ENCODE assay signal across 8 mouse cellular contexts in the genomic region with DNA sequence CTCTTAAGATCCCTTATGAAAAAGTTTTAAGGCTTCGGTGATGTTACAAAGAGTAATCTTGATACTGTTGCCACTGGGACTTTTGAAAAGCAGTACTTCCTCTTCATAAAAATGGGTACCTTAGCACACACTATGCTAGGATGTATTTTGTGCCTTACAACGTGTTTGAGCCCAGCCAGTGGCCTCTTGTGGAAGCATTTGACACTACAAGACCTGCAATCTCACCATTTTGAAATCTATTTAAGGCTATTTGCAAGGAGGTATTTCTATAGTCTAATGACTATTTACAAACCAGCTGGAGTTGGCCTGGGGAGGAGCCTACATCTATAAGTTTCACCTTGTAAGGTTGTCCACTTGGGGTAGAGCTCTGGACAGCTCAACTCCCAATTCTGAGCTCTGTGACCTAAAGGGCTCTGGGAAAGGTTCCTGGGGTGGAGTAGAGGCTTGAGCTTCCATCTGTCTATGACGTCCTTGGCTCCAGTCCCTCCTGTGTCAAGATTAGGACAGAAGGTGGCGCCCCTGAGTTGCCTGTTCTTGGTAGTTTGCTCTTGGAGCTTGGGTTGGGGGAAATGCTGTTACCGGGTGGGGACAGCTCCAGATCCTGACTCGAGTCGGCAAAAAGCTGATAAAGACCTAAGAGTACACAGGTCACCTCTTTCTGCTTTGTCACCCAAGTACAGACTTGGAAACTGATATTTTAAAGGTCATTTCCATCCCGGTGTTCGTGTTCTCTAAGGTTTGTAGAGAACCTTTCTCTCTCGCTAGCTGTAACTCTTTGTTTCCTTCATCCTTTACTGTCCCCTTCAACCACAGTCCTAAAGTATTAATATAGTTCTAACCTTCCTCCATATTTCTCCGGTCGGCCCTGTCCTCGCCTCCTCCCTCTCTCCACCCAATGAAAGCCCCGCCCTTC. TPM values are rescaled to one million over a fixed set of nuclear protein-coding genes. Genes with fewer than 3 reads are reported as not detected.
A peak's percentile ranks its signal among the peaks of the same experiment; 100 is the strongest.
DNase-seq lines count a peak whose midpoint lies in the region; ATAC-seq lines count a peak whose summit lies in the region.

No protein-coding gene starts in this region.

- H3K9ac ChIP-seq in intestine, embryonic 15.5 days = peak overlapping the region; percentile 81

- peak overlapping the region; percentile 89 for H3K4me2 ChIP-seq in intestine, embryonic 15.5 days (replicated peaks)

- H3K36me3 ChIP-seq in intestine, embryonic 15.5 days = peaks cover 31% of the 10 kb centered on the region
- peaks cover 51% of the 10 kb centered on the region for H3K36me3 ChIP-seq in midbrain, embryonic 10.5 days

- ATAC-seq in intestine, embryonic 15.5 days = peak; percentile 79

- H3K9me3 ChIP-seq in intestine, embryonic 15.5 days = no peaks in the 10 kb centered on the region
- no peaks in the 10 kb centered on the region for H3K9me3 ChIP-seq in midbrain, embryonic 10.5 days (replicated peaks)

- peak overlapping the region; percentile 92 for H3K4me3 ChIP-seq in intestine, embryonic 15.5 days (replicated peaks)
- H3K4me3 ChIP-seq in midbrain, embryonic 10.5 days = peak overlapping the region; percentile 89

- intact Hi-C loops in gastrocnemius, postnatal 36 days (cut with DNase I) = loop anchor here (2.0 kb wide), 1 partner anchor 96 kb away; no protein-coding TSS in a partner anchor
- intact Hi-C loops in left cerebral cortex, postnatal 36 days (cut with DNase I) = loop anchor here (1.0 to 2.0 kb wide), 2 partner anchors 50 to 95 kb away; no protein-coding TSS in a partner anchor

- peak overlapping the region; percentile 97 for H3K27ac ChIP-seq in intestine, embryonic 15.5 days
- peak overlapping the region; percentile 94 for H3K27ac ChIP-seq in midbrain, embryonic 10.5 days (replicated peaks)

- WGBS in intestine, embryonic 15.5 days = 6% methylated on average over 14 of the region's 14 CpGs
- 10% methylated on average over 14 of the region's 14 CpGs for WGBS in midbrain, embryonic 10.5 days

- H3K27me3 ChIP-seq in intestine, embryonic 15.5 days (replicated peaks) = no peaks in the 10 kb centered on the region
- peaks cover 7% of the 10 kb centered on the region; the same call in 1 of the 2 replicates for H3K27me3 ChIP-seq in midbrain, embryonic 10.5 days (ENCODE audit: low read depth, poor library complexity, severe bottlenecking)

- DNase-seq in adrenal gland, adult 8-10 months = peak; percentile 86
- peak; percentile 92 for DNase-seq in embryo, embryonic 9.5 days (ENCODE audit: extremely low spot score)
- peak; percentile 87 to 88 for DNase-seq in gastrocnemius, postnatal 36 days
- DNase-seq in left cerebral cortex, postnatal 36 days (ENCODE audit: low spot score in 2 of 2) = peak; percentile 83 to 88
- peak; percentile 85 for DNase-seq in midbrain, embryonic 10.5 days (ENCODE audit: low spot score)
- DNase-seq in right cerebral cortex, postnatal 36 days (ENCODE audit: low spot score in 2 of 2) = peak; percentile 74 to 82
- peak; percentile 80 to 89 for DNase-seq in urinary bladder, postnatal 4 days (ENCODE audit: low spot score in 2 of 2)

- H3K4me1 ChIP-seq in intestine, embryonic 15.5 days (replicated peaks) = peaks cover 33% of the 10 kb centered on the region
- H3K4me1 ChIP-seq in midbrain, embryonic 10.5 days = peaks cover 51% of the 10 kb centered on the region

RNA-seq across cellular contexts. Expression of a gene that starts 0.5 kb away (rescaled TPM):
- 10 to 100 TPM; 52.9 to 78.0 (median 62.7) TPM for total RNA-seq in adrenal gland, adult 8-10 months (2022)
- total RNA-seq in gastrocnemius, postnatal 36 days (2021) = 10 to 100 TPM; 11.9 to 14.2 TPM
- polyA plus RNA-seq in intestine, embryonic 15.5 days (2015; fragmentation: Nextera tagmentation; extraction: Ambion mirVana) = 11.7 and 12.5 TPM in 2 replicates
- total RNA-seq in left cerebral cortex, postnatal 36 days (2021) = 10 to 100 TPM; 31.6 to 44.5 TPM
- 14.3 and 16.7 TPM in 2 replicates for polyA plus RNA-seq in midbrain, embryonic 10.5 days (2016; fragmentation: Nextera tagmentation; extraction: Ambion mirVana)

RNA-seq across cellular contexts. Expression of a gene that starts 7.8 kb away (rescaled TPM):
- total RNA-seq in adrenal gland, adult 8-10 months (2022) = 1,000 to 10,000 TPM; 1,737 to 2,601 (median 2,176) TPM
- 1,000 to 10,000 TPM; 3,740 to 3,926 TPM for total RNA-seq in gastrocnemius, postnatal 36 days (2021)
- polyA plus RNA-seq in intestine, embryonic 15.5 days (2015; fragmentation: Nextera tagmentation; extraction: Ambion mirVana) = 3,029 and 3,109 TPM in 2 replicates
- 1,000 to 10,000 TPM; 1,550 to 1,901 TPM for total RNA-seq in left cerebral cortex, postnatal 36 days (2021)
- 2,205 and 2,316 TPM in 2 replicates for polyA plus RNA-seq in midbrain, embryonic 10.5 days (2016; fragmentation: Nextera tagmentation; extraction: Ambion mirVana)

RNA-seq across cellular contexts. Expression of a gene that starts 32.2 kb away (rescaled TPM):
- total RNA-seq in adrenal gland, adult 8-10 months (2022) = 100 to 1,000 TPM; 128 to 203 (median 146) TPM
- total RNA-seq in gastrocnemius, postnatal 36 days (2021) = 10 to 100 TPM; 56.6 to 60.7 TPM
- polyA plus RNA-seq in intestine, embryonic 15.5 days (2015; fragmentation: Nextera tagmentation; extraction: Ambion mirVana) = 482 and 586 TPM in 2 replicates
- 100 to 1,000 TPM; 120 to 131 TPM for total RNA-seq in left cerebral cortex, postnatal 36 days (2021)
- polyA plus RNA-seq in midbrain, embryonic 10.5 days (2016; fragmentation: Nextera tagmentation; extraction: Ambion mirVana) = 669 and 729 TPM in 2 replicates

RNA-seq across cellular contexts. Expression of a gene that starts 55.5 kb away (rescaled TPM):
- total RNA-seq in adrenal gland, adult 8-10 months (2022) = 100 to 1,000 TPM; 560 to 666 (median 578) TPM
- total RNA-seq in gastrocnemius, postnatal 36 days (2021) = 100 to 1,000 TPM; 318 to 407 TPM
- polyA plus RNA-seq in intestine, embryonic 15.5 days (2015; fragmentation: Nextera tagmentation; extraction: Ambion mirVana) = 779 and 830 TPM in 2 replicates
- total RNA-seq in left cerebral cortex, postnatal 36 days (2021) = 100 to 1,000 TPM; 292 to 297 TPM
- polyA plus RNA-seq in midbrain, embryonic 10.5 days (2016; fragmentation: Nextera tagmentation; extraction: Ambion mirVana) = 814 and 925 TPM in 2 replicates

Comparison
In these comparisons a context has a peak if more than half of its experiments do, and no peak if none do; other contexts are left out.
1. Peak in every context shown above with its lines: DNase-seq, ATAC-seq, H3K4me3 ChIP-seq and H3K27ac ChIP-seq.